Mouse (Mus musculus) forebrain, embryonic 14.5 days (tissue): Measurements from ENCODE around the gene Smg1. TPM values are rescaled to one million over a fixed set of nuclear protein-coding genes. Genes with fewer than 3 reads are reported as not detected.
A peak's percentile ranks its signal among the peaks of the same experiment; 100 is the strongest.

Experiments
- ATAC-seq: fragments of 200-750 bp; cut with Nextera tagmentation; 2 replicates; pipeline ENCODE4 v1.8.0; 2017; ENCODE audit warnings: mild to moderate bottlenecking, moderate library complexity
- DNase-seq: peaks from one replicate; pipeline ENCODE4 v3.0.0-alpha.2; 2015; ENCODE audit warnings: low spot score
- H3K27ac ChIP-seq: fragments of 300-500 bp; sonication (generic); 2 replicates; pipeline ENCODE4 v1.5.1; 2014; ENCODE audit warnings: low read depth, mild to moderate bottlenecking, control low read depth, low read length, moderate library complexity
- H3K27me3 ChIP-seq: fragments of 300-500 bp; sonication (generic); replicated peaks from 2 replicates; pipeline ENCODE4 v1.6.1; 2014; ENCODE audit warnings: low read length, control low read depth, mixed read lengths; ENCODE audit not compliant: control insufficient read depth, insufficient read depth
- H3K36me3 ChIP-seq: fragments of 300-500 bp; sonication (generic); 2 replicates; pipeline ENCODE4 v1.6.1; 2014; ENCODE audit warnings: low read length, control low read depth; ENCODE audit not compliant: control insufficient read depth, insufficient read depth
- H3K4me1 ChIP-seq: fragments of 300-500 bp; sonication (generic); 2 replicates; pipeline ENCODE4 v1.6.1; 2014; ENCODE audit warnings: antibody characterized with exemption, low read length, control low read depth; ENCODE audit not compliant: control insufficient read depth, insufficient read depth
- H3K4me2 ChIP-seq: fragments of 300-500 bp; sonication (generic); 2 replicates; pipeline ENCODE4 v1.6.1; 2014; ENCODE audit warnings: mild to moderate bottlenecking, control low read depth, low read length
- H3K4me3 ChIP-seq: fragments of 300-500 bp; sonication (generic); 2 replicates; pipeline ENCODE4 v1.5.1; 2014; ENCODE audit warnings: low read depth, low read length, control low read depth
- H3K9ac ChIP-seq: fragments of 300-500 bp; sonication (generic); 2 replicates; pipeline ENCODE4 v1.6.1; 2014; ENCODE audit warnings: mild to moderate bottlenecking, low read length, control low read depth, moderate library complexity
- H3K9me3 ChIP-seq: fragments of 300-500 bp; sonication (generic); replicated peaks from 2 replicates; pipeline ENCODE4 v1.6.1; 2016; ENCODE audit warnings: low read length, control low read depth, mixed read lengths; ENCODE audit not compliant: control insufficient read depth
- whole genome bisulfite sequencing: fragments of 180-500 bp; shearing (Covaris S2); extraction: QIAGEN DNeasy Blood & Tissue Kit; methylation state at CpG from one replicate; pipeline ENCODE4 v1.1.7; 2014; 5-methylcytosine and 5-hydroxymethylcytosine counted together
- polyA plus RNA-seq: library from polyadenylated mRNA; unstranded; fragments of >200 nt; fragmentation: Nextera tagmentation; extraction: Ambion mirVana; gene quantifications from 2 replicates; pipeline ENCODE4 v1.2.1, GENCODE M21; 2014

Smg1 gene
- polyA plus RNA-seq, 1 experiment from 2014 or later: 14.5 TPM

DNA sequence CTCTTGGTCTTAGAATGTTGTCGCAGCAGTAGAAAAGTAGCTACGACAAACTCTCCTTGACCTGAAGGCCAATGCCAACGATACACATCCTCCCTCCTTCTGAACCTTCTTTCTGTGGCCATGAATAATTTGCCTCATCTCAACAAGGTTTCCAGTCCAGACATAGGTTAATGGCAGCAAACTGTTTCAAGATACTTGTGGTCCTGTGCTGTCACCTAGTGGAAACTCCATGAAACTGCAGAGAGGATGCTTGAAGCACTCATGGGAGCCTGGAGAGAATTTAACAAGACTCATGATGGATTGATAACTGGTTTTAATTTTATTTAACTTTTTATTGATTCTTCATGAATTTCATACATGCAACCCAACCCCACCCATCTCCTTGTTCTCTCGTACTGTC, 141.2 kb downstream of the Smg1 start:
- Histone ChIP-seq H3K9me3 (no peaks in the 10 kb centered on the region), H3K4me3 (no peak overlapping the region), H3K27ac (no peak overlapping the region), H3K9ac (no peak overlapping the region), H3K27me3 (no peaks in the 10 kb centered on the region), H3K4me1 (no peaks in the 10 kb centered on the region), H3K4me2 (no peak overlapping the region), H3K36me3 (peaks cover 34% of the 10 kb centered on the region)
- peak; percentile 89 for DNase-seq
- WGBS: 45% methylated on average over 4 of the region's 4 CpGs
- ATAC-seq: peak; percentile 47

DNA sequence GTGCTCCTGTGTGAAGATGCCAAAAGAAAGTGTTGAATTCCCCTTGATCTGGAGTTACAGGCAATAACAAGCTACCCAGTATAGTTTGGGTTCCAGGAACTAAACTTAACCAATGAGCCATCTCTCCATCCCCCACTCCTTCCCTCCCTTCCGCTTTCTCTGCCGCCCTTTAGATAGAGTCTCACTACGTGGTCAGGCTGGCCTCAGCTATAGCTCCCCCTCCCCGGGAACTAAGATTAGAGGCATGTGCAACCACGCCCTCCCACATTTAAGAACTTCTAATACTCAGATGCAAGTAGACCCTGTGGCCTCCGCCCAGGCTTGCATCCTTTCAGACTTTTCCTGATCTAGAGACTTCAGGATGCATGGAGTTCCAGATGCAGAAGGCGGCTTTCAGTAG, 145.9 kb downstream of the Smg1 start:
- Histone ChIP-seq H3K27ac (no peak overlapping the region), H3K9me3 (no peaks in the 10 kb centered on the region), H3K36me3 (no peaks in the 10 kb centered on the region), H3K4me1 (no peaks in the 10 kb centered on the region), H3K27me3 (no peaks in the 10 kb centered on the region), H3K4me2 (no peak overlapping the region), H3K4me3 (no peak overlapping the region), H3K9ac (no peak overlapping the region)
- WGBS: 78% methylated on average over 7 of the region's 7 CpGs
- ATAC-seq (no peak), DNase-seq (no peak)

Other genes with a start within 250 kb of the Smg1 start
- 520 and 717 TPM in 2 replicates for gene Rps15a, start 127.5 kb downstream of the Smg1 start, polyA plus RNA-seq
- 440 and 445 TPM in 2 replicates for gene Arl6ip1, start 114.0 kb downstream of the Smg1 start, polyA plus RNA-seq
- gene Syt17, start 204.6 kb upstream of the Smg1 start, polyA plus RNA-seq: 5.0 and 6.2 TPM in 2 replicates
- 0.40 and 0.51 TPM in 2 replicates for gene Itpripl2, start 248.3 kb upstream of the Smg1 start, polyA plus RNA-seq